Mouse (Mus musculus) frontal cortex, postnatal 36 days (tissue): ENCODE measurements at regions not wholly inside any gene's neighbourhood (a gene's known extent, or its start where the extent isn't known, plus 50 kb on each side); places are given as distances from the start of the nearest gene placed in this dataset.
A peak's percentile ranks its signal among the peaks of the same experiment; 100 is the strongest.

Source experiments
- DNase-seq, 2 experiments: peaks; one replicate each; pipeline ENCODE4 v3.0.0; 2022; ENCODE audit warnings: low spot score in 2 of 2

GRCm38 (mm10) chr1:98268853-98269252 lies 152.1 kb upstream of the Slco6d1 start:
- DNase-seq: peak in 1 of 2 experiments; percentile 43

DNA sequence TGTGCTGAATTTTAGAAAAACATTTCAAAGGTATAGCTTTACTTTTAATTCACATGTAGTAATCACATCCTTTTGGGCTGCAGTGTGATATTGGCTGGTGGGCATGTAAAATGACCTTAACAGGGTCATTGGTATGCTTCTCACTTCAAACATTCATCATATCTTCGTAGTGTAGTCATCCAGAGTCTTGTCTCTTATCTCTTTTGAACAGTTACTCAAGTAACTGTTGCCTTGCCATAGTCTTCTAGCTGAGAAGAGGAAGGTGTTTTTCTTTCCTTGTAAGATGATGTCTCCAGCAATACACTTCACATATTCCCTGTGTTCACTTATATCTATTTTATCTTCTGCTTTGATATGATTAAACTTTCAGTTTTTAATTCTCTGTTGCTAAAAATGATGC lies 150.7 kb upstream of the Slco6d1 start:
- DNase-seq: no peak

GRCm38 (mm10) chr1:98273966-98274616 lies 146.8 kb upstream of the Slco6d1 start:
- no peak for DNase-seq

DNA sequence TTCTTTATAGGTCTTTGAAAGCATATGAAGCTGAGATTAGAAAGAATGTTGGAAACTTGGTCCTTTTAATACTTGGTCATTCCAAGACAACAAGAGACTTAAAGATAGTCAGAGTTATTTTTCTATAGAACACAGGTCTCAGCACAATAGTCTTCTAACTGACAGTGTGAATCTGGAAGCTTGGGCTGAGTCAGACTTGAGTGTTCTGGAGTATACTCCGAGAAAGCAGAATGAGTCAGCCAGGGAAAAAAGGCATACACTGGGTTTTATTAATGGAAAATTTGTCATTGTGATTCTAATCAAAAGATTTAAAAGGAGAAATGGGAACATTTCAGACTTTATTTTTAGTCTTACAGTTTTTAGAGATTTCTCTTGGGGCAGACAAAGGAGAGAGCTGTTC lies 145.4 kb upstream of the Slco6d1 start:
- no peak for DNase-seq

GRCm38 (mm10) chr1:98279446-98280048 lies 141.4 kb upstream of the Slco6d1 start:
- no peak for DNase-seq

DNA sequence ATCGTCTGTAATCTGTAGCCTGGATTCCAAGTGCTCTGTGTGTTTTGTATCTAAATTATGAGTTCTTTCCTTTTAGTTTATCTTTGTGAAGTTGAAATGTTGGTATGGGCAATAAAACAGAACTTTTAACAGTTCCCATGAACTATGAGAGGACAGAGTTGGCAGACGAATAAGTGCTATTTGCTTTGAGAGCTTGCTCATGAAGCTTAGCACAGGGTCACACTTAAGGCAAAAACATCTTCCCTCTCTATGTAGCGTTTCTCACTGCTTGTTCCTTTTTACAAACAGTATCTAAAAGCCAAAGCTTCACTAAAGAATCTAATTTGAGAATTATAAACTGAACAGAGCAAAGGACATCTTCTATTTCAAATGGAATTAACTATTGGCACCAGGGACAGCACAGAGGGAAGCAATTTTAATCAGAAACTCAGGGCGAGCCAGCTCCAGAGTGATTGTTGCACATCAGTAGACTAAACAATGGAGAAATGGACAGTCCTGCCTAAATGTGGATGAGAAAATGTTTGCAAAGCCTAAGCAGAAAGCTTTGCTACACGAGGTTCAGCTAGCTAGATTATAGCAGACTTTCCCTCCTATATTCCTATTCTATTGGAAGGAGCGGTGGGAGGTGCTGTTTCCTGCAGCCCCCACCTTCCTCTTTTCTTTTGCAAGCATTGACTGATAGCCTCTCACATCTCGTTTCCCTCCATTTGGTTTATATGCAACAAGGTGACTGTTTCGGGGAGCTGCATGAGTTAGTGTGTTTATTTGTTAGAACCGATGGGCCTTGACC lies 140.5 kb upstream of the Slco6d1 start:
- no peak for DNase-seq

DNA sequence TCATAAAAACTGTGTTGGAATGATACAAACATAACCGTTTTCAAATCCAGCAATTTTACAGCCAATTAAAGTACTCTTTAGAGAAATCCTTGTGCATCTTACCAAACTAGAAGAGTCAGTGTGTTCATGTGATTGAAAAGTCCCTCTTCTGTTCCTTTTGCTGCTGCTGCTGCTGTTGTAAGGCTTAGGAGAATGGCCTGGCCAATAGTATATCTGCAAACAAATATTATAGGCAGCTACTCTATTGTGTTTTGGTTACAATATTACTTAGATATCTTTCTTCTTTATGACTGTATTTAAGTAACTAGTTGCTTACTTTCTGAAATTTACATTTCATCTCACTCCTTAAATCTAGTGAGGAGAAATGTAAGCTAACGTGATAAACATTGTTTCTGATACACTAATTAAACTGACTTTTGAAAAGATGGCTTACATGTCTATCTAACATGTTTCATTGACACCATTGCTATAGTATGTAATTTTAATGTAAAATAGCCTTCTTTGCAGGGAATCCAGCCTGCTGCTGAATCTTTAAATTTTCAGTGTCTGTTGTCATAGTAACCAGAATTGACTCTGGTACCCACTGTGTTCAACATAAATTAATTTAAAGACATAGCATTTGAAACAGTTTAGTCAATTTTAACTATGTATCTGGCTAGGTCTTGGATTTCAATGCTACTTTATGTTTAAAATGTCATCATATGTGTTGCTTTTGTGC lies 139.7 kb upstream of the Slco6d1 start:
- DNase-seq: no peak

DNA sequence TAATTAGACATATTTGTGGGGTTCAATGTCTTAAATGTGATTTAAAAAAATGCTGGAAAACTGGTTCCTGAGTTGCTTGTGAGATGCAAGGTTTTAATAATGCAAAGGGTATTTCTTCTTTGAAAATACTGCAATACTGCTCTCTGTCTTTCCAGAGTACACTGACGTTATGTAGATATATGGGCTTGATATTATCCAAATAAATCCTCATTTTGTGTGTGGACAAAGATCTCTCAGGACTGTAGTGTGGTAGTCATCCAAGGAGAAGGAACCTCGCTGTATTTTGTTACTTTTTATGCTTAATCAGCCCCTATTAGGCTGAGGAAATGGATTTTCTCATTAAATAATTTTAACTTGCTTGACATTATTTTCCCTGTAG lies 139.2 kb upstream of the Slco6d1 start:
- DNase-seq: no peak

GRCm38 (mm10) chr1:98303166-98303565 lies 117.8 kb upstream of the Slco6d1 start:
- DNase-seq: peak in 1 of 2 experiments; percentile 24

- DNase-seq: no peak
Observed at GRCm38 (mm10) chr1:98306363-98306762, 114.6 kb upstream of the Slco6d1 start.

- DNase-seq: no peak
Observed at GRCm38 (mm10) chr1:98307519-98307918, 113.4 kb upstream of the Slco6d1 start.

- DNase-seq: no peak
Observed at GRCm38 (mm10) chr1:98309894-98310293, 111.0 kb upstream of the Slco6d1 start.

DNA sequence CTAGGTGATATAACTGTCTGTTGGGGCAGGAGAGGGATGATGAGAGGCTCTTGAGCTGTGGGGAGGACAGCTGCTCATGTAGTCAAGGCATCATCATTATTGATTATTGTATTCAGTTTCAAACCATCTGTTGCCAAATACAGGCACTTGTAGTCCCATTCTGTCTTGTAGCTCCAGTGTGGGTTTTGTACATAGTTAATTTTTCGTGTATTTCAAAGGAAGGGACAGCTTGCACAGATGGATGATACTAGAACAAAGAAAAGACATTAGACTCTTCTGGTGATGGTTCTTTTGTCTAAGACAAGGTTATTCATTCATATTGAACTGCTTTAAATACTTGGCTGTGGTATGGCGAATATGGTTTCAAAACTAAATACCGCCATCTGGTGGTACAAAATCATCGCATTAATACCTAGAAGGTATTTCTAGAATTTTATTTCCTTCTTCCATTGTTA lies 70.8 kb upstream of the Slco6d1 start:
- peak in 1 of 2 experiments; percentile 46 for DNase-seq

- no peak for DNase-seq
Observed at GRCm38 (mm10) chr1:98350725-98351124, 70.2 kb upstream of the Slco6d1 start.

DNA sequence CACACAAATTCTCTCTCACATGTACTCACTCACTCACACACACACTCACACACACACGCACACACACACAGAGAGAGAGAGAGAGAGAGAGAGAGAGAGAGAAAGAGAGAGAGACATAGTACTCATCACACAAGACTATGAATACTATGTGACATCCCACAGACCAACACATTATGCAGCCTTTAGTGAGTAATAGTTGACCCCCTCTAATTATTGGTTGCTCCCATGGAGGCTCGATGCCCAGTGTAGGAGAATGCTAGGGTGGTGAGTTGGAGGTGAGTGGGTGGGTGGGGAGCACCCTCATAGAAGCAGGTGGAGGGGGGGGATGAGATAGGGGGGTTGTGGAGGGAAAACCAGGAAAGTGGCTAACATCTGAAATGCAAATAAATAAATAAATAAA lies 69.4 kb upstream of the Slco6d1 start:
- DNase-seq: no peak
